Mouse (Mus musculus) heart, postnatal 25 days (tissue): ENCODE results near the gene Uap1l1. TPM values are rescaled to one million over a fixed set of nuclear protein-coding genes. Genes with fewer than 3 reads are reported as not detected.

Experiments used
- DNase-seq: peaks from one replicate; pipeline ENCODE4 v3.0.0; 2022; ENCODE audit warnings: low spot score
- intact Hi-C: fragments of 180-260 bp; cut with DNase I; formaldehyde crosslinking; loops from one replicate; pipeline ENCODE4 v1.15.1; 2025
- total RNA-seq, 2 experiments: library from RNA; stranded (reverse); gene quantifications; 2 replicates each; pipeline ENCODE4 v1.2.3; 2021

Uap1l1 gene
- total RNA-seq, 2 experiments from 2014 or later: 4.0 to 6.1 TPM

DNA sequence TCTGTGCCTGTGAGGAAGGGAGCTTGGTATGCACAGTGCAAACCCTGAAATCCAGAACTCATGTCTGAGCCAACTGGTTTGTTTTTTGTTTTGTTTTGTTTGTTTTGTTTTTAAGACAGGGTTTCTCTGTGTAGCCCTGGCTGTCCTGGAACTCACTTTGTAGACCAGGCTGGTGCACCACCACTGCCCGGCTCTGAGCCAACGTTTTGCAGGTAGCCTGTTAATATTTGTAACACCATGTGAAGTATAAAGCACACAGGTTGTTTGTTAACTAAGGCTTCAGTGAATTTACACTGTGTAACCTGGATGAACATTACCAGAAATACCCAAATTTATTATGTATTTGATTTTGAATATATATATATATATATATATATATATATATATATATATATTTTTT, 39.4 kb downstream of the Uap1l1 start:
- DNase-seq: no peak
- intact Hi-C loops: loop anchor here (5.0 kb wide), 1 partner anchor 134 kb away; no protein-coding TSS in a partner anchor

DNA sequence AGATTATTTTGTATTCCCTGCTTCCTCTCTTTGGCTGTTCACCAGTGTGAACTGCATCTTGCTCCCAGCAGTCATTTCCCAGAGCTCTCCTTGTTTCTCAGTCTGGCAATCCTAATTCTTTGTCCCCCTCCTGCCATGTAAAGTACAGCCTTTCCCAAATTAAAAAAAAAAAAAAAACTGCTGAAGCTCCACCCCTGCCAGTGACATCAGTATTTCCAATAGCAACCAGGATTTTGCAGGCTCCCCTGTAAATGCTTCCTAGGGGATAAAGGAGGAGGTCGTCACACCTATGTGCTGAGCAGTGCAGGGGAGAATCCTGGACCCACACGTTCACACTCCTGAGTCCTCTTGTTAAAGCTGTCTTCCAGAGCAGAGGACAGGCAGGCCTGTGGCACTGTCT, 45.4 kb downstream of the Uap1l1 start:
- intact Hi-C loops: no loop called here
- DNase-seq: no peak

DNA sequence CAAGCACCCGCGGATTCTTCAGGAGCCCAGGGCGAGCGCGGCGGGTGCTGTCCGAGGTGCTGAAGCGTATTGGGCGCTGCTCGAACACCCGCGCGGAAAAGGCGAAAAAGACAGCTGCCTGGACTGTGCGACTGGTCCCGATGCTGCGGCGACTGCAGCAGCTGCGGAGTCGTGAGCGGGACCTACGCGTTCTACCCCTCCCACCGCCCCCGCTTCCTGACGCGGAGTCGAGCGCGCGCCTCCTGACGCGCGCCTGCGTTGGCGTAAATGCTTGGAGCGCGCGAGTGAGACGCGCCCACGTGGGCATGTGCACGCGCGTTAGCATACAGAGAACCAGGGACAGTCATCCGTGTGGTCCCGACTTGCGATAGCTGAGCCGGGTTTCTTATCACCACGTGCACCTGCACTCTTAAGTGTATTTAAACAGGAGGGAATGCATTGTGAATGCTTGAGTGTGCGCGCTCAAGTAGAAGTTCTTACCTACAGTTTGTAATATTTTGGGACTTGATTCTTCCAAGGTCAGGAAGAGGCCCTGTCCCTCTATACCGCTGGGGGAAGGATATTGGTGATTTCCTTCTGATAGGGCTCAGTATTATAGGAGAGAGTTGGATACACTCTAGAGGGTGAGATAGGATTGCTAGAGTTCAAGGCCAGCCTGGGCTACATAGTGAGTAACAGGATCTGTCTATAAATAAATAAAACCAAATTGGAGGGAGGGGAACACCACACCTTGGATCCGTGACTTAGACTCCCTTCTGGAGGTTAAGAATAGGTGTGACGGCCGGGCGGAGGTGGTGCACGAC, 46.3 kb downstream of the Uap1l1 start, which contains the start of gene Grin1:
Gene Grin1, minus strand, starts transcription at position 217 of the 803 bp plus-strand sequence.
- no peak for DNase-seq
- intact Hi-C loops: no loop called here

DNA sequence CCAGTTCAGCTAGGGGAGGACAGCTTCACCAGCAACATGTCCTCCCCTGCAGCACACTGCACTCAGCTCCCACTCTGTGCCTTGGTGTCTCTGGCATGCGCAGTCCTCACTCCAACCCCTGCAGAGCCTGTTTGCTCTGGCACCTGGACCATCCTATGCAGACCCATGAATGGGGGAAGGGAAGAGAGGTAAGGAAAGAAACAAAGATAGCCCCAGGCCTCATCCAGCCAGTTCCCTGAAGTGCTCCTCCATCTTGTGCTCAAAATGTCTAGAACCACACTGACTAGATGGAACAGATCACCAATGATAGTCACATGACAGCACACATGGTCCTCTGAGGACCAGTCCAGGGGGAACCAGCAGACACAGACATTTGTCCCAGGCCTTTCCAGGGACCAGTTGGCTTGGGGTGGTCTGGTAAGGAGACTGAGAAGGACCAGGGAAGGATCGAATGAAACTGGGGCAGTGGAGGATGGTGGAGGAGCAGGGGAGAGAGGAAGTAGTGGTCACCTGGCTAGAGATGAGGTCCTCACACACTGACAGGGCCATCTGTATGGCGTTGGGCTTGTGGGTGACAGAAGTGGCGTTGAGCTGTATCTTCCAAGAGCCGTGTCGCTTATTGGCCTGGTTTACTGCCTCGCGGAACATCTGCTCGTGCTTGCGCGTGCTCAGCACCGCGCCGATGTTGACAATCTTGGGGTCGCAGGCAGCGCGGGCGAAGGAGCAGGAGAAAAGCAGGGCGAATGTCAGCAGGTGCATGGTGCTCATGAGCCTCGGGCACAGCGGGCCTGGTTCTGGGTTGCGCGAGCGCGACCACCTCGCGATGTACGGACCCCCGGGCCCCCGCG, 47.1 kb downstream of the Uap1l1 start:
- intact Hi-C loops: no loop called here
- DNase-seq: no peak

DNA sequence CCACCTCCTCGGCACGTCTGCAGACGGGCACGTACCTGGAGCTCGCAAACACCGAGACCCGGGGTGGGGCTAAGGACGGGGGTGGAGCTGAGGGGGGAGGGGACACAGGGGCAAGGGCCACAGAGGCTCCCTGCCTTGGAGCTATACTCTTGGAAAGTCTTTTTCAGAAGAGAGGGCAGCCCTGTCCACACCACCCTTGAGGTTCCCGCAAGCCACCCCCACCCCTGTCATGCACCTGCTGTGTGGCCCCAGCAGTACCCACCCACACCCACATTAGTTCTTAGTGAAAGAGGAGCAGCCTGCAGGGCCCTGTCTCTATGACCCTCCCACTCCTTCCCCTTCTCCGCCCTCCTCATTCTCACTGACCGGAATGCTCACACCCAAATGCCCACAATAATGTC, 54.0 kb downstream of the Uap1l1 start:
- no peak for DNase-seq
- intact Hi-C loops: no loop called here

DNA sequence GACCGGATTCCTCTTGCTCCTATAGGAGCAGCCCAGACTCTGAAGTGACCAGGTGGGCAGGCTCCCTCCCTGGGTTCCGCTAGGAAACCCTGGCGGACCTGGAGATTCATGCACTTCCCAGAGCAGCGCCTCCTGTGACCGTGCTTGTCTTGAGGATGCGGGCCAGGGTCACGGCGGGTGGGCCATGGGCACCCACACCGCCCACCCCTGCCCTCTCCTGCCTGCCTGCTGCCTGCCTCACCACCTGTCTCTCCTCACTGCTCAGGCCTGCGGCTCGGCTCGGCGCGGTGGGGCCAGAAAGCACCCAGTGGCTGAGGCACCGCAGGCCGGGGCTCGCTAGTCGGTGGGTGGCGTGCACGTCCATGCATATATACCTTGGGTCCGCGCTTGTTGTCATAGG, 54.5 kb downstream of the Uap1l1 start:
- no peak for DNase-seq
- intact Hi-C loops: no loop called here

DNA sequence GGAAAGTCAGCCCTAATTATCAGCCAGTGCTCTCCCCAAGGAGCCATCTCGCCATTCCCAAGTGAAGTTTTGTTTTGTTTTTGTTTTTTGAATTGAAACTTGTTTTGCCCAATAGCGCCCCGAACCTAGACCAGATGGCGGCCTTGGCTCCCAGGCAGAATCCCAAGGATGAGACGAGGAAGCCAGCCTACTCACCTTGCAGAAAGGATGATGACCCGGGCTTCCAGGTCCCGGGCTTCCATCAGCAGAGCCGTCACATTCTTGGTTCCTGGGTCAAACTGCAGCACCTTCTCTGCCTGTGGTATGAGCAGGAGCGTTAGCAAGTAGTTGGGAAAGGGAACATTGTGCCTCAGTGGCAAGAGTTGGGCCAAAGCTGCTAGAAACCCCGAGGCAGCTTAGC, 55.3 kb downstream of the Uap1l1 start:
- DNase-seq: no peak
- intact Hi-C loops: no loop called here

Other genes with a start within 250 kb of the Uap1l1 start
- gene Nrarp, start 184.9 kb downstream of the Uap1l1 start, total RNA-seq: 10 to 100 TPM in 1 of 2 experiments, 1 to 10 TPM in 1; 7.2 to 11.5 TPM
- 1 to 10 TPM; 4.1 to 4.2 TPM for gene Tor4a, start 168.8 kb downstream of the Uap1l1 start, total RNA-seq
- 10 to 100 TPM; 36.1 to 40.6 TPM for gene Nelfb, start 154.2 kb downstream of the Uap1l1 start, total RNA-seq
- gene Stpg3, start 151.0 kb downstream of the Uap1l1 start, total RNA-seq: not detected
- gene Fam166a, start 146.9 kb downstream of the Uap1l1 start, total RNA-seq: not detected
- gene Tubb4b, start 141.0 kb downstream of the Uap1l1 start, total RNA-seq: 100 to 1,000 TPM; 258 to 313 TPM
- not detected for gene Slc34a3, start 131.3 kb downstream of the Uap1l1 start, total RNA-seq
- not detected for gene Rnf224, start 128.9 kb downstream of the Uap1l1 start, total RNA-seq
- under 1 TPM in 1 of 2 experiments, not detected in 1; 0.53 TPM for gene Rnf208, start 123.4 kb downstream of the Uap1l1 start, total RNA-seq
- gene Cysrt1, start 123.2 kb downstream of the Uap1l1 start, total RNA-seq: not detected
- 1 to 10 TPM; 1.5 to 1.7 TPM for gene AL732309.1, start 118.8 kb downstream of the Uap1l1 start, total RNA-seq
- gene Tmem203, start 110.2 kb downstream of the Uap1l1 start, total RNA-seq: 10 to 100 TPM; 12.6 to 13.2 TPM
- 1 to 10 TPM; 3.6 to 6.0 TPM for gene Tprn, start 103.1 kb downstream of the Uap1l1 start, total RNA-seq
- 10 to 100 TPM; 36.7 to 40.5 TPM for gene Ssna1, start 93.2 kb downstream of the Uap1l1 start, total RNA-seq
- 10 to 100 TPM; 38.4 to 40.7 TPM for gene Anapc2, start 93.2 kb downstream of the Uap1l1 start, total RNA-seq
- gene Tmem210, start 77.5 kb downstream of the Uap1l1 start, total RNA-seq: not detected
- gene Lrrc26, start 75.8 kb downstream of the Uap1l1 start, total RNA-seq: not detected
- gene Grin1, start 46.5 kb downstream of the Uap1l1 start, total RNA-seq: not detected
- 10 to 100 TPM; 18.0 to 20.9 TPM for gene Man1b1, start 33.3 kb downstream of the Uap1l1 start, total RNA-seq
- 1 to 10 TPM; 3.0 to 3.4 TPM for gene Dpp7, start 9.3 kb downstream of the Uap1l1 start, total RNA-seq
- under 1 TPM; 0.16 to 0.50 TPM for gene Sapcd2, start 6.6 kb upstream of the Uap1l1 start, total RNA-seq
- 10 to 100 TPM; 10.8 to 13.9 TPM for gene Entpd2, start 30.2 kb upstream of the Uap1l1 start, total RNA-seq
- gene Npdc1, start 33.7 kb upstream of the Uap1l1 start, total RNA-seq: 10 to 100 TPM; 25.1 to 27.7 TPM
- gene Fut7, start 57.6 kb upstream of the Uap1l1 start, total RNA-seq: under 1 TPM in 1 of 2 experiments, not detected in 1; 0.34 TPM
- 10 to 100 TPM; 31.2 to 36.2 TPM for gene Abca2, start 63.0 kb upstream of the Uap1l1 start, total RNA-seq
- 1 to 10 TPM; 2.4 to 3.6 TPM for gene Clic3, start 91.2 kb upstream of the Uap1l1 start, total RNA-seq
- 10 to 100 TPM; 17.4 to 20.8 TPM for gene Paxx, start 95.4 kb upstream of the Uap1l1 start, total RNA-seq
- gene Ptgds, start 104.4 kb upstream of the Uap1l1 start, total RNA-seq: 100 to 1,000 TPM; 117 to 160 TPM
- gene Lcn12, start 128.2 kb upstream of the Uap1l1 start, total RNA-seq: not detected
- gene Fbxw5, start 135.1 kb upstream of the Uap1l1 start, total RNA-seq: 10 to 100 TPM; 85.7 to 91.2 TPM
- gene C8g, start 136.0 kb upstream of the Uap1l1 start, total RNA-seq: under 1 TPM; 0.73 to 0.75 TPM
- 10 to 100 TPM; 15.4 to 17.3 TPM for gene Traf2, start 181.3 kb upstream of the Uap1l1 start, total RNA-seq
- 100 to 1,000 TPM; 209 to 218 TPM for gene Edf1, start 192.2 kb upstream of the Uap1l1 start, total RNA-seq
- 1 to 10 TPM; 1.3 to 3.2 TPM for gene Mamdc4, start 209.2 kb upstream of the Uap1l1 start, total RNA-seq
- gene Phpt1, start 209.5 kb upstream of the Uap1l1 start, total RNA-seq: 10 to 100 TPM; 63.0 to 70.0 TPM
- gene Ajm1, start 216.1 kb upstream of the Uap1l1 start, total RNA-seq: under 1 TPM; 0.08 to 0.10 TPM
- 10 to 100 TPM; 61.8 to 66.1 TPM for gene Rabl6, start 242.8 kb upstream of the Uap1l1 start, total RNA-seq